Mouse (Mus musculus) spleen, postnatal 4 days (tissue): Measurements from ENCODE around the gene Cul4b.
"Not testable (repeated sequence)": the region's sequence is repeated elsewhere in the genome, so short reads cannot be mapped to it uniquely, and the experiment has no call there.

ENCODE experiments used
- DNase-seq, 2 experiments: peaks; one replicate each; pipeline ENCODE4 v3.0.0; 2022; ENCODE audit warnings: low spot score in 2 of 2

Cul4b gene

DNA sequence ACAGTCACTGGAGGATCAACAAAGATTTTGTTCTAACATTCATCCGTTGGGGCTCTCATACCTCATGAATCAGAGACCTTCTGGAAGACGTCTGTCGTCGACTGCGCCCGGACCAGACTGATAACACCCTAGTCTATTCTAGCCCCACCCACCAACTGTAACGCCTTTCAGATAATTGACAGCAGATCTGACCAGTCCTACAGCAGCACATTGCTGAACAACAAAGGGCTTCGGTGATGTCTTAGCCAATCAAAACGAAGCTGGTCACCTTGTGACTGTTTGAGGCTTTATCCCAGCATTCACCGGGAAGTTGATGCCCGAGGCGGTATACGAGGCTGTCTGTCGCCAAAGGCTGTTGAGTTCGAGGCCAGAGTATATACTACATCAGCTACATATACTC lies at the start of gene Cul4b:
Gene Cul4b (minus strand): TSS at position 119 of the 400 bp plus-strand sequence.
- DNase-seq, result peak in 1 of 2 experiments; percentile 31

- peak in 1 of 2 experiments; percentile 10 for DNase-seq
Observed at GRCm38 (mm10) chrX:38600995-38601369, 25.0 kb upstream of the Cul4b start.

GRCm38 (mm10) chrX:38600177-38600994 lies 24.4 kb upstream of the Cul4b start, which contains the start of gene Mcts1:
Gene Mcts1, plus strand, starts transcription at chrX:38600578.
- peak; percentile 48 to 66 for DNase-seq

- no peak for DNase-seq
Observed at GRCm38 (mm10) chrX:38593180-38593889, 17.3 kb upstream of the Cul4b start.

- DNase-seq, result no peak
Observed at GRCm38 (mm10) chrX:38591749-38592148, 15.8 kb upstream of the Cul4b start.

- DNase-seq, result no peak
Observed at GRCm38 (mm10) chrX:38589827-38590226, 13.8 kb upstream of the Cul4b start.

- no peak for DNase-seq
Observed at GRCm38 (mm10) chrX:38583261-38583660, 7.3 kb upstream of the Cul4b start.

DNA sequence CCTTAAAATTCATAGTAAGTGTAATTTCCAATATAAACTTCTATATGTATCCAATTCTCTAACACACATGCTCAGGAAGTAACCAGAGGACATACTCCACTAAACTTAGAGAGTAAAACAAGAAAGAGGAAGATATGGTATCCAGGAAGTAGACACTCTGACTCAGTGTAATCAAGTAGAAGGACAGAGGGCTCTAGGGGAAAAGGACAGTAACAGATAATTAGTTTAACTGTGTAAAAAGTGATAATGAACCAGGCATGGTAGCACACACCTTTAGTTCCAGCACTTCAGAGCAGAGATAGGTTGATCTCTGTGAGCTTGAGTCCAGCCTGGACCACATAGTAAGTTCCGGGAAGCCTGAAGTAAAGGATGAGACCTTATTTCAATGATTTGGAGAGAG lies 5.1 kb upstream of the Cul4b start:
- DNase-seq, result no peak

GRCm38 (mm10) chrX:38566521-38567205 lies 9.3 kb downstream of the Cul4b start:
- no peak for DNase-seq

DNA sequence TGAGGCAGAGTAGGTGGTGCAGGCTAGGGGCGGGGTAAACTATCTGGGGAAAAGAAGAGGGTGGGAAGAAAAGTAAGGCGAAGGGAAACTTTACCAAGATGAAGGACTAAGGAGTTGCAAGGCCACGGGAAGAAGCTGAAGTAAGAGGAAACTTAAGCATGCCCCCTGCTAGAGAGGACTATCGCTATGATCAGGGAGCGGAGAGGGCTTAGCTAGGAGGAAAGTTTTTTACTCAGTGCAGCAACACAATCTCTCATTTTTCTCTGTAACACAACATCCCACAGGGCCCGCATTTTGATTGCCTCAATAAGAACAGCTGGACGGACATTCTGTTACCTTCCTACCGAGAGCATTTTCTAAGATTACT lies 10.8 kb downstream of the Cul4b start:
- no peak for DNase-seq

- DNase-seq, result peak; percentile 76 to 88
Observed at GRCm38 (mm10) chrX:38564542-38565175, 11.3 kb downstream of the Cul4b start.

GRCm38 (mm10) chrX:38563941-38564541 lies 12.0 kb downstream of the Cul4b start:
- peak; percentile 10 to 63 for DNase-seq

DNA sequence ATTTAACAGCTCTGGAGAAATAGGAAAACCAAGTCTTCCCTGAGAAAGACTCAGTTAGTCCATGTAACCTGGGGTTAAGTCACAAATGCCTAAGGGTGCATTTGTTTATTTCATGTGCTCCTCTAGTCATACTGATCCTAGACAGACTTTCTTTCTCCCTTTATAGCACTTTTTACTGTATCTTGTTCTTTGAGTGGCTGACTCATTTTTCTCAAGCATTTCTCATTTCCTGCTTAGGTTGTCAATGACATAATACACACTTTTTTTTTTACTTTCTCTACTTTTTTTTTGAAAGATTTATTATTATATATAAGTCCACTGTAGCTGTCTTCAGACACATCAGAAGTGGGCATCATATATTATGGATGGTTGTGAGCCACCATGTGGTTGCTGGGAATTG lies 22.7 kb downstream of the Cul4b start:
- no peak for DNase-seq

- DNase-seq, result peak in 1 of 2 experiments; percentile 66
Observed at GRCm38 (mm10) chrX:38514556-38514955, 61.4 kb downstream of the Cul4b start.

DNA sequence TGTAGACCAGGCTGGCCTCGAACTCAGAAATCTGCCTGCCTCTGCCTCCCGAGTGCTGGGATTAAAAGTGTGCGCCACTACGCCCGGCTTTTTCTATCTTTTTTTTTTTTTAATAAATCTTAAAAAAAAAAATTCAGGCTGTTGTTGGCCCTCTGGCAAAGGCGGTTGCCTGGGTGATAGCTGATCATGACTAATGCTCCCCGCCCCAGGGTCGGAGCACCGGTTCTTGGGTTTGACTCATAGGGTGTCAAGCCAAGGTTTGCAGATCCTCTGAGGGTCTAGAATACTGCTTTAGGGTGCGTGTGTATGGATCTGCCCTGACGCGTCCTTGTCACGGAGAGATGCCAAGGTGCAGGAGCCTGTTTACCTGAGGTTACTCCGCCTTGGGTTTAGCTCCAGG lies 71.2 kb downstream of the Cul4b start:
- no peak for DNase-seq

DNA sequence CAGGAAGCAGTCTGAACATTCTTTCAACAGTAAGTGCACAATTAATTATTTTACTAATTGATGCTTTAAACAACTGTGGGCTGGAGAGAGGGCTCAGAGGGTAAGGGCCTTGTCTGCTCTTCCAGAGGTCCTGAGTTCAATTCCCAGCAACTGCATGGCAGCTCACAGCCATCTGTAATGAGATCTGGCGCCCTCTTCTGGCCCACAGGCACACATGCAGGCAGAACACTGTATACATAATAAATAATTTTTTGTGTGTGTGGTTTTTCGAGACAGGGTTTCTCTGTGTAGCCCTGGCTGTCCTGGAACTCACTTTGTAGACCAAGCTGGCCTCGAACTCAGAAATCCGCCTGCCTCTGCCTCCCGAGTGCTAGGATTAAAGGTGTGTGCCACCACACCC lies 73.8 kb downstream of the Cul4b start:
- not testable (repeated sequence) for DNase-seq

DNA sequence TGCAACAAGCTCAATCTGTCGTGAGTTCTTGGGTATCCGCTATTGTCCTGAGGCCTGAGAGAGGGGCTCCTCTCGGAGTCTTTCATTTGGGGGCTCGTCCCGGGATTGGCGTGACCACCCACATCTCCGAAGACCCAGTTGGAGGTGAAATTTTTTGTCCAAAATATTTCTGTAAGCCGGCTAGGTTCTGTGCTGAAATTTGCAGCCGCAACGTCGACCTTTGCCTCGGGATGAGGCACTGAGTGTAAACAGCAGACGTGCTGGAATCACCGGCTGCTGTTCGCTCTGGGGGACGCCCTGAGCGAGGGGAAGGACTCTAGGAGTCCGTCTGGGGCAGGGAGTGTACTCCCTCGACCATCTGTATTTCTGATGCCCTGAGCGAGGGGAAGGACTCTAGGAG lies 90.5 kb downstream of the Cul4b start:
- DNase-seq, result not testable (repeated sequence)
